Mouse (Mus musculus) sigmoid colon, adult 10 weeks (tissue): ENCODE measurements around the gene Apoa5. TPM values are rescaled to one million over a fixed set of nuclear protein-coding genes. Genes with fewer than 3 reads are reported as not detected.

ENCODE experiments used
- polyA plus RNA-seq: library from polyadenylated mRNA; stranded (reverse); fragments of 350-450 nt; fragmentation: Illumina TruSeq; extraction: RNeasy Lipid Tissue Mini Kit (QIAGEN cat#74804); gene quantifications from one replicate; pipeline ENCODE4 v1.2.3, GENCODE M21; 2014; ENCODE audit warnings: low read depth, low replicate concordance

The Apoa5 gene
- polyA plus RNA-seq = not detected

GRCm38 (mm10) chr9:46268343-46268873, at the start of gene Apoa5:
Gene Apoa5 (plus strand): TSS chr9:46268633.

GRCm38 (mm10) chr9:46228491-46228890, 39.9 kb upstream of the Apoa5 start, which contains the start of gene Apoa1:
Gene Apoa1 (plus strand): TSS chr9:46228580.

GRCm38 (mm10) chr9:46235596-46235648, 33.0 kb upstream of the Apoa5 start, which contains the start of gene Apoc3:
Gene Apoc3 (minus strand): TSS chr9:46235636.

GRCm38 (mm10) chr9:46240526-46241153, 27.8 kb upstream of the Apoa5 start, which contains the start of gene Apoa4:
Gene Apoa4 (plus strand): TSS chr9:46240696.

GRCm38 (mm10) chr9:46272677-46273454, 4.4 kb downstream of the Apoa5 start, which contains the start of gene Zpr1:
Gene Zpr1 (plus strand): TSS chr9:46273064.

GRCm38 (mm10) chr9:46282631-46283436, 14.4 kb downstream of the Apoa5 start, which contains the start of gene Bud13:
Gene Bud13 (plus strand): TSS chr9:46283008.

GRCm38 (mm10) chr9:46319886-46320285, 51.5 kb downstream of the Apoa5 start, which contains the start of gene 4931429L15Rik:
Gene 4931429L15Rik (minus strand): TSS chr9:46319986.

Other genes with a start within 250 kb of the Apoa5 start
- not detected for gene Apoa1, start 40.1 kb upstream of the Apoa5 start, polyA plus RNA-seq
- gene Apoc3, start 33.0 kb upstream of the Apoa5 start, polyA plus RNA-seq = not detected
- gene Apoa4, start 27.9 kb upstream of the Apoa5 start, polyA plus RNA-seq = not detected
- 10.0 TPM for gene Zpr1, start 4.4 kb downstream of the Apoa5 start, polyA plus RNA-seq
- 2.5 TPM for gene Bud13, start 14.4 kb downstream of the Apoa5 start, polyA plus RNA-seq
- not detected for gene 4931429L15Rik, start 51.4 kb downstream of the Apoa5 start, polyA plus RNA-seq